Mouse (Mus musculus): Measurements from ENCODE around the gene Oser1. TPM values are rescaled to one million over a fixed set of nuclear protein-coding genes. Genes with fewer than 3 reads are reported as not detected.
A peak's percentile ranks its signal among the peaks of the same experiment; 100 is the strongest.

The Oser1 gene
- total and polyA plus RNA-seq, 2 experiments from 2014 or later, result 26.6 to 57.3 TPM

DNA sequence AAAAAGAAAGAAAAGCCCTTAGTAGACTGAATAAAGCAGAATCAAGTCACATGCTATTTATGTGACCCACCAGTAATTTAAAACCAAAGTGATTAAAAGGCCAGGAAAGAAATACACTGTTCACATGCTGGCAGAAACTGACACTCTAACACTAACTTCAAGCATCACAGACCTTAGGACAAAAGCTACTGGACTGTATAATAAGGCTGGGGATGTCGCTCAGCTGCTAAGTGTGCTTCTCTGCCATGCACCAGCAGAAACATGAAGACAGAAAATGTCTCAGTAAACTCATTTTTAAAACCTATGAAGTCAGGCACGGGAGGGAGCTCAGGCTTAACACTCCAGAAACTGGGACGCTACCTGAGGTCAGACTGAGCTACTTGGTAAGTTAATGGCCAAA lies 14.3 kb downstream of the Oser1 start:
- Histone ChIP-seq H3K4me2 (ENCODE audit: low read depth) (no peak overlapping the region), H3K27ac (ENCODE audit: low read depth, low read length) (no peak overlapping the region), H3K9ac (no peak overlapping the region), H3K27me3 (ENCODE audit: insufficient read depth, low read length) (no peaks in the 10 kb centered on the region), H3K9me3 (ENCODE audit: low read length) (no peaks in the 10 kb centered on the region), H3K36me3 (ENCODE audit: insufficient read depth) (peaks cover 48% of the 10 kb centered on the region), H3K4me3 (ENCODE audit: low read depth, low read length) (no peak overlapping the region), H3K4me1 (ENCODE audit: insufficient read depth) (no peaks in the 10 kb centered on the region)
- TF ChIP-seq CTCF (IDR thresholded peaks at IDR 0.05; ENCODE audit: low read depth), result no peak
- DNase-seq (no peak), ATAC-seq (no peak)
- 92% methylated on average over 3 of the region's 3 CpGs for WGBS

- WGBS, result 83% methylated on average over 8 of the region's 8 CpGs
- no peak for TF ChIP-seq CTCF (IDR thresholded peaks at IDR 0.05; ENCODE audit: low read depth)
- no peak for DNase-seq
Observed at GRCm38 (mm10) chr2:163404037-163404815, 20.3 kb downstream of the Oser1 start.

DNA sequence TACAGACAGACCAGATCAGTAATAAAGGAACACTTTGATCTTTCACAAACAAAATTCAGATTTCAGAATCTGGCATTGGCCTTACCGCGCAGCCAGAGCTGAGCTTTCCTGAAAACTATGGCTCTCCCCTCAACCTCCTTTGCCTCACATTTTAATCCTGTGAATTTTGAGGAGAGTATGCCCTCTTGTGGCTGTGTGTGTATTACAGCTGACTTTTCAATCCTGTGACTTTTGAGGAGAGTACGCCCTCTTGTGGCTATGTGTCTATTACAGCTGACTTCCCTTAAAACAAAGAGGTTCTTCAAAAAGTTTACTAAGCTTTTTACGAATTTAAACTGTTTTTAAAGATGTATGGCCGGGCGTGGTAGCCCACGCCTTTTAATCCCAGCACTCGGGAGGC lies 23.3 kb downstream of the Oser1 start:
- peaks cover 8% of the 10 kb centered on the region for H3K36me3 ChIP-seq (ENCODE audit: insufficient read depth)
- H3K27me3 ChIP-seq (ENCODE audit: insufficient read depth, low read length), result no peaks in the 10 kb centered on the region
- no peaks in the 10 kb centered on the region for H3K9me3 ChIP-seq (ENCODE audit: low read length)
- no peak overlapping the region for H3K27ac ChIP-seq (ENCODE audit: low read depth, low read length)
- peak; percentile 96 for DNase-seq
- no peak overlapping the region for H3K4me3 ChIP-seq (ENCODE audit: low read depth, low read length)
- H3K4me1 ChIP-seq (ENCODE audit: insufficient read depth), result no peaks in the 10 kb centered on the region
- no peak overlapping the region for H3K9ac ChIP-seq
- ATAC-seq, result peak; percentile 25; the same call in 1 of the 2 replicates
- no peak overlapping the region for H3K4me2 ChIP-seq (ENCODE audit: low read depth)
- 12% methylated on average over 8 of the region's 8 CpGs for WGBS
- TF ChIP-seq CTCF (IDR thresholded peaks at IDR 0.05; ENCODE audit: low read depth), result peak; percentile 99

More at GRCm38 (mm10) chr2:163404037-163404815, 20.3 kb downstream of the Oser1 start:
- Histone ChIP-seq H3K9ac (no peak overlapping the region), H3K9me3 (ENCODE audit: low read length) (no peaks in the 10 kb centered on the region), H3K27ac (ENCODE audit: low read depth, low read length) (no peak overlapping the region), H3K27me3 (ENCODE audit: insufficient read depth, low read length) (no peaks in the 10 kb centered on the region), H3K36me3 (ENCODE audit: insufficient read depth) (peaks cover 24% of the 10 kb centered on the region), H3K4me2 (ENCODE audit: low read depth) (no peak overlapping the region), H3K4me3 (ENCODE audit: low read depth, low read length) (no peak overlapping the region), H3K4me1 (ENCODE audit: insufficient read depth) (no peaks in the 10 kb centered on the region)
- ATAC-seq, result no peak

GRCm38 (mm10) chr2:163399222-163399621 lies 25.3 kb downstream of the Oser1 start:
- no peak for TF ChIP-seq CTCF (IDR thresholded peaks at IDR 0.05; ENCODE audit: low read depth)
- Histone ChIP-seq H3K9ac (no peak overlapping the region), H3K36me3 (ENCODE audit: insufficient read depth) (no peaks in the 10 kb centered on the region), H3K4me1 (ENCODE audit: insufficient read depth) (no peaks in the 10 kb centered on the region), H3K4me3 (ENCODE audit: low read depth, low read length) (no peak overlapping the region), H3K27ac (ENCODE audit: low read depth, low read length) (no peak overlapping the region), H3K27me3 (ENCODE audit: insufficient read depth, low read length) (no peaks in the 10 kb centered on the region), H3K9me3 (ENCODE audit: low read length) (no peaks in the 10 kb centered on the region), H3K4me2 (ENCODE audit: low read depth) (no peak overlapping the region)
- DNase-seq (no peak), ATAC-seq (no peak)
- WGBS, result 77% methylated on average over 8 of the region's 8 CpGs

DNA sequence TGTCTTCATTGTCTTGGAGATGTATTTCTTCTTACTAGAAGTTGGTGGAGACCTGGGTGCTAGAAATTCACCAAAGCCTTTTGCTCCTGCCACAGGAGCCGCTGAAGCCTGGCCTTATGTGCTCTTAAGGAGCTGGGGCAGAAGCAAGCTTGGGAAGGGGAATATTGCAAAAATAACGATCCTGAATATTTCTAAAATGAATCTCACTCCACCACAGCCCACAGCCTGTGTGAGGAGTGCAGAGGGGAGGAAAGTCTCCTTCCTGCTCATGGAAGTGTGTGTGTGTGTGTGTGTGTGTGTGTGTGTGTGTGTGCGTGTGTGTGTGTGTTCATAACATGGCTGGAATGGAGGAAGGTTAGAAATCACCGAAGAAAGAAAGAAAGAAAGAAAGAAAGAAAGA lies 25.7 kb downstream of the Oser1 start:
- Histone ChIP-seq H3K4me1 (ENCODE audit: insufficient read depth) (no peaks in the 10 kb centered on the region), H3K4me3 (ENCODE audit: low read depth, low read length) (no peak overlapping the region), H3K27ac (ENCODE audit: low read depth, low read length) (no peak overlapping the region), H3K9me3 (ENCODE audit: low read length) (no peaks in the 10 kb centered on the region), H3K4me2 (ENCODE audit: low read depth) (no peak overlapping the region), H3K9ac (no peak overlapping the region), H3K27me3 (ENCODE audit: insufficient read depth, low read length) (no peaks in the 10 kb centered on the region), H3K36me3 (ENCODE audit: insufficient read depth) (no peaks in the 10 kb centered on the region)
- WGBS, result 83% methylated on average over 4 of the region's 4 CpGs
- TF ChIP-seq CTCF (IDR thresholded peaks at IDR 0.05; ENCODE audit: low read depth), result no peak
- no peak for ATAC-seq
- DNase-seq, result no peak

DNA sequence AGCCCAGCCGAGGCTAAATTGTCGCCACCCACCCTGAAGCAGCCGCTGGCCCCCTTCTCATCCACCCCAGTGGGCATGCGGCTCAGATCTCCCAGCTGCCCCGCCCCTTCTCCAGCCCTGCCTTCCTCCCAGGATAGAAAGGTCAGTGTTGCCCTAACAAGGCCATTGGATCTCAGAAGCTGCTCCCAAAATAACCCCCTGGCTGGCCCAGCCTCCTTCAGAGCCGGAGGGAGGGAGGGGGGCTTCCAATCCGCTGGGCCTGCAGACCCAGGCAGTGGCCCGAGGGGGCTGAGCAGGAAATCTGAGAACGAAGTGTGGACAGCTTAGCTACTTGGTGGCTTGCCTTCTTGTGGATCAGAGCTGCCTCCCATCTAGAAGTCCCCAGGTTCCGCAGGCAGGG lies 26.6 kb downstream of the Oser1 start, which contains the start of gene Jph2:
Gene Jph2, minus strand, starts transcription at position 89 of the 400 bp plus-strand sequence.
- DNase-seq, result no peak
- Histone ChIP-seq H3K4me3 (ENCODE audit: low read depth, low read length) (no peak within 1 kb of the TSS), H3K9ac (no peak within 1 kb of the TSS), H3K9me3 (ENCODE audit: low read length) (no peaks in the 10 kb centered on the region), H3K27ac (ENCODE audit: low read depth, low read length) (no peak within 1 kb of the TSS), H3K4me1 (ENCODE audit: insufficient read depth) (no peaks in the 10 kb centered on the region), H3K27me3 (ENCODE audit: insufficient read depth, low read length) (no peaks in the 10 kb centered on the region), H3K36me3 (ENCODE audit: insufficient read depth) (no peaks in the 10 kb centered on the region), H3K4me2 (ENCODE audit: low read depth) (no peak within 1 kb of the TSS; the same call in 1 of the 2 replicates)
- no peak for TF ChIP-seq CTCF (IDR thresholded peaks at IDR 0.05; ENCODE audit: low read depth)
- 13% methylated on average over 10 of the region's 10 CpGs for WGBS
- ATAC-seq, result no peak

- no peak overlapping the region for H3K4me2 ChIP-seq (ENCODE audit: low read depth)
- no peak for TF ChIP-seq CTCF (IDR thresholded peaks at IDR 0.05; ENCODE audit: low read depth)
- no peaks in the 10 kb centered on the region for H3K27me3 ChIP-seq (ENCODE audit: insufficient read depth, low read length)
- no peak overlapping the region for H3K27ac ChIP-seq (ENCODE audit: low read depth, low read length)
- 91% methylated on average over 19 of the region's 19 CpGs for WGBS
- no peaks in the 10 kb centered on the region for H3K4me1 ChIP-seq (ENCODE audit: insufficient read depth)
- no peaks in the 10 kb centered on the region for H3K9me3 ChIP-seq (ENCODE audit: low read length)
- ATAC-seq, result no peak
- DNase-seq, result no peak
- no peaks in the 10 kb centered on the region for H3K36me3 ChIP-seq (ENCODE audit: insufficient read depth)
- no peak overlapping the region for H3K4me3 ChIP-seq (ENCODE audit: low read depth, low read length)
- no peak overlapping the region for H3K9ac ChIP-seq
Observed at GRCm38 (mm10) chr2:163397071-163397470, 27.4 kb downstream of the Oser1 start.
